ENCODE assay signal across 8 mouse cellular contexts in genomic region chr4:135854630-135855029, GRCm38 (mm10). TPM values are rescaled to one million over a fixed set of nuclear protein-coding genes. Genes with fewer than 3 reads are reported as not detected.
DNase-seq lines count a peak whose midpoint lies in the region; ATAC-seq lines count a peak whose summit lies in the region.

No protein-coding gene starts in this region.

- no peak for ATAC-seq in liver, embryonic 11.5 days (replicated peaks; ENCODE audit: low FRiP score)
- no peak for ATAC-seq in forebrain, embryonic 14.5 days
- ATAC-seq in limb, embryonic 13.5 days (ENCODE audit: low FRiP score, low read depth): no peak
- ATAC-seq in neural tube, embryonic 15.5 days (ENCODE audit: low FRiP score): no peak

- 74% methylated on average over 11 of the region's 11 CpGs for WGBS in liver, embryonic 11.5 days
- WGBS in forebrain, embryonic 14.5 days: 69% methylated on average over 11 of the region's 11 CpGs
- 73% methylated on average over 11 of the region's 11 CpGs for WGBS in limb, embryonic 13.5 days
- 68% methylated on average over 11 of the region's 11 CpGs for WGBS in neural tube, embryonic 15.5 days

- DNase-seq in liver, embryonic 11.5 days (ENCODE audit: low spot score): no peak
- DNase-seq in liver: no peak
- no peak for DNase-seq in forebrain, embryonic 14.5 days (ENCODE audit: low spot score)
- DNase-seq in retina, postnatal 1 day: no peak
- DNase-seq in thymus, postnatal 14 days: no peak
- no peak for DNase-seq in adrenal gland, postnatal 4 days (ENCODE audit: low spot score in 2 of 2)

- H3K27ac ChIP-seq in liver, embryonic 11.5 days (ENCODE audit: low read depth, low read length): peak overlapping the region; percentile 97
- H3K27ac ChIP-seq in forebrain, embryonic 14.5 days (ENCODE audit: low read depth, low read length): peak overlapping the region; percentile 99
- peak overlapping the region; percentile 99; the same call in 1 of the 2 replicates for H3K27ac ChIP-seq in limb, embryonic 13.5 days
- H3K27ac ChIP-seq in neural tube, embryonic 15.5 days (replicated peaks): peak overlapping the region; percentile 98

- peak overlapping the region; percentile 99 for H3K4me3 ChIP-seq in liver, embryonic 11.5 days (ENCODE audit: low read depth, low read length)
- peak overlapping the region; percentile 94; the same call in 1 of the 2 replicates for H3K4me3 ChIP-seq in forebrain, embryonic 14.5 days (ENCODE audit: low read depth, low read length)
- peak overlapping the region; percentile 85 for H3K4me3 ChIP-seq in limb, embryonic 13.5 days
- H3K4me3 ChIP-seq in neural tube, embryonic 15.5 days (replicated peaks): peak overlapping the region; percentile 77; the same call in 1 of the 2 replicates

- H3K9me3 ChIP-seq in liver, embryonic 11.5 days (ENCODE audit: control insufficient read depth, low read length): no peaks in the 10 kb centered on the region
- H3K9me3 ChIP-seq in forebrain, embryonic 14.5 days (replicated peaks; ENCODE audit: control insufficient read depth, low read length): no peaks in the 10 kb centered on the region
- no peaks in the 10 kb centered on the region for H3K9me3 ChIP-seq in limb, embryonic 13.5 days
- H3K9me3 ChIP-seq in neural tube, embryonic 15.5 days (replicated peaks): no peaks in the 10 kb centered on the region

- H3K4me2 ChIP-seq in liver, embryonic 11.5 days: peak overlapping the region; percentile 98
- H3K4me2 ChIP-seq in forebrain, embryonic 14.5 days (ENCODE audit: low read length): peak overlapping the region; percentile 65
- peak overlapping the region; percentile 79 for H3K4me2 ChIP-seq in limb, embryonic 13.5 days (replicated peaks)
- H3K4me2 ChIP-seq in neural tube, embryonic 15.5 days: peak overlapping the region; percentile 84

- peak overlapping the region; percentile 98 for H3K9ac ChIP-seq in liver, embryonic 11.5 days (ENCODE audit: low read depth, low read length)
- peak overlapping the region; percentile 78 for H3K9ac ChIP-seq in forebrain, embryonic 14.5 days (ENCODE audit: low read length)
- peak overlapping the region; percentile 94 for H3K9ac ChIP-seq in limb, embryonic 13.5 days
- H3K9ac ChIP-seq in neural tube, embryonic 15.5 days (replicated peaks): no peak overlapping the region

- H3K36me3 ChIP-seq in liver, embryonic 11.5 days (ENCODE audit: control insufficient read depth, insufficient read depth, low read length): peaks cover 3% of the 10 kb centered on the region; the same call in 1 of the 2 replicates
- no peaks in the 10 kb centered on the region for H3K36me3 ChIP-seq in forebrain, embryonic 14.5 days (ENCODE audit: control insufficient read depth, insufficient read depth, low read length)
- peaks cover 4% of the 10 kb centered on the region; the same call in 1 of the 2 replicates for H3K36me3 ChIP-seq in limb, embryonic 13.5 days
- H3K36me3 ChIP-seq in neural tube, embryonic 15.5 days: no peaks in the 10 kb centered on the region

- H3K4me1 ChIP-seq in liver, embryonic 11.5 days (replicated peaks; ENCODE audit: control insufficient read depth, insufficient read depth, low read length): peaks cover 48% of the 10 kb centered on the region
- H3K4me1 ChIP-seq in forebrain, embryonic 14.5 days (ENCODE audit: control insufficient read depth, insufficient read depth, low read length): peaks cover 30% of the 10 kb centered on the region
- peaks cover 36% of the 10 kb centered on the region for H3K4me1 ChIP-seq in limb, embryonic 13.5 days
- peaks cover 49% of the 10 kb centered on the region for H3K4me1 ChIP-seq in neural tube, embryonic 15.5 days

- no peaks in the 10 kb centered on the region for H3K27me3 ChIP-seq in liver, embryonic 11.5 days (replicated peaks; ENCODE audit: control insufficient read depth, insufficient read depth, low read length)
- no peaks in the 10 kb centered on the region for H3K27me3 ChIP-seq in forebrain, embryonic 14.5 days (replicated peaks; ENCODE audit: control insufficient read depth, insufficient read depth, low read length)
- H3K27me3 ChIP-seq in limb, embryonic 13.5 days: no peaks in the 10 kb centered on the region
- no peaks in the 10 kb centered on the region for H3K27me3 ChIP-seq in neural tube, embryonic 15.5 days (replicated peaks)

RNA-seq across cellular contexts. Expression of gene Srsf10, which starts 0.9 kb away (rescaled TPM):
- polyA plus RNA-seq in liver, embryonic 11.5 days (2014; fragmentation: Nextera tagmentation; extraction: Ambion mirVana): 233 and 249 TPM in 2 replicates
- 259 and 304 TPM in 2 replicates for polyA plus RNA-seq in forebrain, embryonic 14.5 days (2014; fragmentation: Nextera tagmentation; extraction: Ambion mirVana)
- polyA plus RNA-seq in limb, embryonic 13.5 days (2015; fragmentation: Nextera tagmentation; extraction: Ambion mirVana): 323 and 330 TPM in 2 replicates
- polyA plus RNA-seq in neural tube, embryonic 15.5 days (2015; fragmentation: Nextera tagmentation; extraction: Ambion mirVana): 157 and 178 TPM in 2 replicates
- 100 to 1,000 TPM; 145 to 183 TPM for total RNA-seq in adrenal gland, postnatal 4 days (2021)

RNA-seq across cellular contexts. Expression of gene Pnrc2, which starts 19.0 kb away (rescaled TPM):
- polyA plus RNA-seq in liver, embryonic 11.5 days (2014; fragmentation: Nextera tagmentation; extraction: Ambion mirVana): 133 and 147 TPM in 2 replicates
- polyA plus RNA-seq in forebrain, embryonic 14.5 days (2014; fragmentation: Nextera tagmentation; extraction: Ambion mirVana): 162 and 165 TPM in 2 replicates
- 192 and 195 TPM in 2 replicates for polyA plus RNA-seq in limb, embryonic 13.5 days (2015; fragmentation: Nextera tagmentation; extraction: Ambion mirVana)
- polyA plus RNA-seq in neural tube, embryonic 15.5 days (2015; fragmentation: Nextera tagmentation; extraction: Ambion mirVana): 82.1 and 114 TPM in 2 replicates
- 100 to 1,000 TPM; 152 to 159 TPM for total RNA-seq in adrenal gland, postnatal 4 days (2021)

RNA-seq across cellular contexts. Expression of gene Cnr2, which starts 40.6 kb away (rescaled TPM):
- polyA plus RNA-seq in liver, embryonic 11.5 days (2014; fragmentation: Nextera tagmentation; extraction: Ambion mirVana): 6.3 and 7.1 TPM in 2 replicates
- polyA plus RNA-seq in forebrain, embryonic 14.5 days (2014; fragmentation: Nextera tagmentation; extraction: Ambion mirVana): 0.05 and 0.10 TPM in 2 replicates
- 0.32 and 0.51 TPM in 2 replicates for polyA plus RNA-seq in limb, embryonic 13.5 days (2015; fragmentation: Nextera tagmentation; extraction: Ambion mirVana)
- 0.10 and 0.50 TPM in 2 replicates for polyA plus RNA-seq in neural tube, embryonic 15.5 days (2015; fragmentation: Nextera tagmentation; extraction: Ambion mirVana)
- 1 to 10 TPM; 3.8 to 4.1 TPM for total RNA-seq in adrenal gland, postnatal 4 days (2021)
